Mouse (Mus musculus) forebrain, embryonic 10.5 days (tissue): Measurements from ENCODE around the gene Macf1. TPM values are rescaled to one million over a fixed set of nuclear protein-coding genes. Genes with fewer than 3 reads are reported as not detected.
A peak's percentile ranks its signal among the peaks of the same experiment; 100 is the strongest.
"Not testable (repeated sequence)": the region's sequence is repeated elsewhere in the genome, so short reads cannot be mapped to it uniquely, and the experiment has no call there.

Source experiments
- DNase-seq: peaks from one replicate; pipeline ENCODE4 v3.0.0-alpha.2; 2017; ENCODE audit warnings: low spot score; ENCODE audit errors: extremely low spot score
- H3K27ac ChIP-seq: fragments of 300-500 bp; sonication (generic); 2 replicates; pipeline ENCODE4 v1.5.1; 2016; ENCODE audit warnings: mild to moderate bottlenecking
- H3K27me3 ChIP-seq: fragments of 300-500 bp; sonication (generic); 2 replicates; pipeline ENCODE4 v1.6.1; 2016; ENCODE audit warnings: mild to moderate bottlenecking; ENCODE audit not compliant: poor library complexity, severe bottlenecking
- H3K36me3 ChIP-seq: fragments of 300-500 bp; sonication (generic); replicated peaks from 2 replicates; pipeline ENCODE4 v1.6.1; 2016; ENCODE audit warnings: mild to moderate bottlenecking, moderate library complexity
- H3K4me1 ChIP-seq: fragments of 300-500 bp; sonication (generic); 2 replicates; pipeline ENCODE4 v1.6.1; 2016
- H3K4me3 ChIP-seq: fragments of 300-500 bp; sonication (generic); 2 replicates; pipeline ENCODE4 v1.5.1; 2016; ENCODE audit warnings: mild to moderate bottlenecking, moderate library complexity
- H3K9me3 ChIP-seq: fragments of 300-500 bp; sonication (generic); 2 replicates; pipeline ENCODE4 v1.6.1; 2016; ENCODE audit warnings: mild to moderate bottlenecking, moderate library complexity
- WGBS: fragments of 180-500 bp; shearing (Covaris S2); methylation state at CpG from one replicate; pipeline ENCODE4 v1.1.7; 2016; 5-methylcytosine and 5-hydroxymethylcytosine counted together
- polyA plus RNA-seq: library from polyadenylated mRNA; unstranded; fragments of >200 nt; fragmentation: Nextera tagmentation; extraction: Ambion mirVana; gene quantifications from 2 replicates; pipeline ENCODE4 v1.2.1, GENCODE M21; 2016

Macf1 gene
- polyA plus RNA-seq, 1 experiment from 2014 or later: 50.2 TPM

DNA sequence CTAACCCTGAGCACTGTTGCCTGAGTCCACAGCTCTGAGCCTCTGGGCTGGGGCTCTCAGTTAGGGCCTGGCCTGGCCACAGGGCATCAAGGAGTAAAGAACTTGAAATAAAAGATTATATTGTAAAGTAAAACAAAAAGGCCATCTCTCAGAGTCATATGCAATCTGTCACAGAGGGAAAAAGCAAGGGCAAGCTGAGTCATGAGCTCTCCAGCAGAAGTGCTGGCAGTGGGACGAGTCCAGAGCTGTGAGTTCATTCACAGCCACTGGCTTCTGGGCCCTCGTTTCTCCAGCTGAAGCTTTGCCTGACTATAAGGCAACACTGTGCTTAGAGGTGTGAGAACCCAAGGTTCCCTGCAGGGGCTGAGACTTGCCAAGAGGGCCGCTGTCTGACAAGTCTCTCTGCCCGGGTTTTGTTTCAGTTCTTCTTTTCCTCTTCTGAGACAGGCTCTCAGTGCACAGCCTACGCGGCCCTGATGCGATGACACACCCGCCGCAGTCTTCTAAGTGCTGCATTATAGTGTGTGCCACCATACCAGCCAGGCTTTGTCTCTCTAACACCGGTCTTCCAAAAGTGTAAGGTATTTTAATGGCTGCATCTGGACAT, 330.8 kb downstream of the Macf1 start:
- H3K27me3 ChIP-seq: no peaks in the 10 kb centered on the region
- no peaks in the 10 kb centered on the region for H3K9me3 ChIP-seq
- 92% methylated on average over 10 of the region's 10 CpGs for WGBS
- H3K4me1 ChIP-seq: no peaks in the 10 kb centered on the region
- DNase-seq: no peak
- no peak overlapping the region for H3K4me3 ChIP-seq
- no peak overlapping the region for H3K27ac ChIP-seq
- peaks cover 99% of the 10 kb centered on the region for H3K36me3 ChIP-seq

DNA sequence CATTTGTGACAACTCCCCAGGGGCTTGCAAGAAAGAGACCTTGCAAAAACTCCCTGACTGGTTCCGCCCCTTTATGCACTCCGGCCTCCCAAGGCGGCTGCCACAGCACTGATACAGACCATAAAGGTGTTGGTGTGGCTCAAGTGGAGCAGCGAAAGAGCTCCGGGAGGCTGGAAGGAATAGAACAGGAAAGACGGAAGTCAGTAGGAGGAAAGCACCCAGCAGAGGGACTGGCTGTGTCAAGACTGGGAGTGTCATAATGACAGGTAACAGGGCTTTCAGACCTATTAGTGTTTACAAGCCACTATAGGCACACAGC, 340.7 kb downstream of the Macf1 start:
- WGBS: 14% methylated on average over 6 of the region's 6 CpGs
- Histone ChIP-seq H3K27me3 (peaks cover 63% of the 10 kb centered on the region), H3K4me1 (peaks cover 15% of the 10 kb centered on the region), H3K9me3 (no peaks in the 10 kb centered on the region), H3K36me3 (peaks cover 17% of the 10 kb centered on the region), H3K27ac (no peak overlapping the region), H3K4me3 (peak overlapping the region; percentile 65)
- no peak for DNase-seq

DNA sequence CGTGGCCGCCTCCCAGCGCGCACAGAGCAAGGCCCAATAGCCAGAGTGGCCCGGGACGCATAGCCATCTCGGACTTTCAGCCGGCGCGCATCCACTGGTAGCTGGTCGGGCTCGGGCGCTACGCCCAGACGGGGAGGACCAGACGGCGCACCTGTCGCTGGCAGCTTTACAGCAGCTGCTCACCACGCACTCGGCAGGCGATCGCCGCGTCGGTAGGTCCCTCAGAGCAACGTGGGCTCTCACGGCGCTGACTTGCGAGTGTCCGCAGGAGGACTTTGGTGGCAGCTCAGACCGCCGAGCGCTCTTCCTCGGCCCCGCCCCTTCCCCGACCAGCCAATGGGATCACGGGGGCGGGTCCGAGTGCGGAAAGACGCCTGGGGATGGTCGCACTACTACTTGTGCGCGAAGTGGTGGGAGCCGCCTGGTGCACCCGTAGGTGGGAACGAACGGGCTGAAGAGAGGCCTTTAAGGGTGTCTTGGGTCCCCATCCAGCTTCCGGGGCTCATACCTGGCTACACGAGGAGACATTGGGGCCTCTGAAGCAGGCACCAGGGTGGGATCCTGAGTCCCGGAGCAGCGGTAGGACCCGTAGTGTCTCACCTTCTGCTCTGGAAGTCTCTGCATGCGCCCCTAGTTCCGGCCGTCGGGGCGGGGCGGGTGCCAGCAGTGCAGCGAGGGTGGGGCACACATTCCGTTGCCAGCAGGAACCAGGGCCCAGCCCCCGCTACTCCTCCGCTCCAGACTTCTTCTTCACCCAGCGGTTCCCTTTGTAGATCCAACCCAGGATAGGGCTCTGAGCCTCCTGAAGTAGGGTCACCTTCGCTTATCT, 341.3 kb downstream of the Macf1 start, which contains the start of gene Bmp8a:
TSS of gene Bmp8a (minus strand) at position 611 of the 829 bp plus-strand sequence.
- H3K4me3 ChIP-seq: peak within 1 kb of the TSS; percentile 65
- H3K27ac ChIP-seq: no peak within 1 kb of the TSS
- peaks cover 63% of the 10 kb centered on the region for H3K27me3 ChIP-seq
- H3K36me3 ChIP-seq: peaks cover 11% of the 10 kb centered on the region
- H3K9me3 ChIP-seq: no peaks in the 10 kb centered on the region
- H3K4me1 ChIP-seq: peaks cover 15% of the 10 kb centered on the region
- peak; percentile 83 for DNase-seq
- WGBS: 1% methylated on average over 65 of the region's 65 CpGs

DNA sequence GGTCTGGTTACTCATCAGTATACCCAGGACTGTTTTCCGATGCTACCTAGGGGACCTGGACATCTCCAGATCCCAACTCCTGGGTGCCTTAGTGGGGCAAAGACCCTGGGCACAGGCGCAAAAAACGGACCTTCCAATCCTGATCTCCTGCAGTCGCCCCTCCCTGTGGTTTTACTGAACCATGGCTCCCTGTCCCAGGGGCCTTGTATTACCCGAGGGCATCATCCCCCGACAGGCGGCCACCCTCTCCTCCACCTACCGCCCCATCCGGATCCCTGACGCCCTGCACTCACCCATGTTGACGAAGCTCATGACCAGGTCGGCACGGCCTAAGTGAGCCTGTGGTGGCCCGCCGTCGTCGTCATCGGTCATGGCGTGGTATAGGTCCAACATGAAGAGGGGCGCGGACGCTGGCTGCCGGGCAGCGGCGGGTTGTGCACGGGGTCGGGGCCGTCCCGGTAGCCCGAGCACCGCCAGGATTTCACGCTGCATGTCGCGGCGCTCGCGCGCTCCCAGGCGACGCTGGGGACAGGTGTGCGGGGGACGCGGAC, 342.0 kb downstream of the Macf1 start:
- H3K27ac ChIP-seq: no peak overlapping the region
- WGBS: 3% methylated on average over 43 of the region's 43 CpGs
- H3K4me1 ChIP-seq: peaks cover 15% of the 10 kb centered on the region

DNA sequence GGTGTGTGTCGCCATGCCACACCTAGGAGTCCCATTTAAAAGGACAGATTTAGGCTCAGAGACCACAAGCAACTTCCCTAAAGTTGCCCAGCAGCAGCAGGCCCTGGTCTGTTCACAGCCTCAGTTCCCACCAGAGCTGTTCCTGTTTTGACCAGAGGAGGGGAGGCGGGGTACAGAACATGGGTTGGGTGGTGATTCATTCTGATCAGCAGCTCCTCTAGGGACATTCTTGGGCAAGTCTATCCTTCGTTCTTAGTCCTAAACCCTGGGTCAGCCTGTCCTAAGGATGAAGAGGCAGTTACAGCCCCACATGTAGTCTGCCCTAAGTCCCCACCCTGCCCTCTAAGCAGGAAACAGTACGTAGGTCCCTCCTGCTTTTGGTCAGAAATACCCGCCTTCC, 343.9 kb downstream of the Macf1 start:
- WGBS: 78% methylated on average over 5 of the region's 5 CpGs
- Histone ChIP-seq H3K4me1 (peaks cover 15% of the 10 kb centered on the region), H3K27ac (no peak overlapping the region), H3K4me3 (no peak overlapping the region), H3K36me3 (no peaks in the 10 kb centered on the region), H3K9me3 (no peaks in the 10 kb centered on the region), H3K27me3 (peaks cover 63% of the 10 kb centered on the region)
- DNase-seq: no peak

More for the DNA sequence above, 342.0 kb downstream of the Macf1 start:
- Histone ChIP-seq H3K9me3 (no peaks in the 10 kb centered on the region), H3K27me3 (peaks cover 63% of the 10 kb centered on the region), H3K36me3 (peaks cover 4% of the 10 kb centered on the region), H3K4me3 (peak overlapping the region; percentile 65)
- no peak for DNase-seq

DNA sequence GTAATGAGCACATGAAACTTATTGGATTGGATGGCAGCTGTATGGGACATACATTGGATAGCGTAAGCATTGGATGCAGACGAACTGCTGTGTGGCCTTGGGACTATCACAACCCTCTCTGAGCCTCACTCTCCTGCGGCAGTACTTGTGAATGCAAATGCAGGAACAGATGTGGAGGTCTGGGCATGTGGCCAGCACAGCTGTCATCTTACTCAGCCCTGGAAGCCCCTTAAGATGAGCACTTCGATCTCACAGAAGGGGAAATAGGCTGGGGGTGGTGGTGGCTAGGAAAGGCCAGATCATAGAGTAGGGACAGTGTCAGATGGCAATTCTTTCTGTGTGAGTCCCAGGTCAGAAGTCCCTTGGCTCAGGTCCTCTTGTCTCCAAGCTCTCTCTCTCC, 346.5 kb downstream of the Macf1 start:
- peaks cover 38% of the 10 kb centered on the region for H3K27me3 ChIP-seq
- WGBS: 89% methylated on average over 4 of the region's 4 CpGs
- H3K36me3 ChIP-seq: no peaks in the 10 kb centered on the region

DNA sequence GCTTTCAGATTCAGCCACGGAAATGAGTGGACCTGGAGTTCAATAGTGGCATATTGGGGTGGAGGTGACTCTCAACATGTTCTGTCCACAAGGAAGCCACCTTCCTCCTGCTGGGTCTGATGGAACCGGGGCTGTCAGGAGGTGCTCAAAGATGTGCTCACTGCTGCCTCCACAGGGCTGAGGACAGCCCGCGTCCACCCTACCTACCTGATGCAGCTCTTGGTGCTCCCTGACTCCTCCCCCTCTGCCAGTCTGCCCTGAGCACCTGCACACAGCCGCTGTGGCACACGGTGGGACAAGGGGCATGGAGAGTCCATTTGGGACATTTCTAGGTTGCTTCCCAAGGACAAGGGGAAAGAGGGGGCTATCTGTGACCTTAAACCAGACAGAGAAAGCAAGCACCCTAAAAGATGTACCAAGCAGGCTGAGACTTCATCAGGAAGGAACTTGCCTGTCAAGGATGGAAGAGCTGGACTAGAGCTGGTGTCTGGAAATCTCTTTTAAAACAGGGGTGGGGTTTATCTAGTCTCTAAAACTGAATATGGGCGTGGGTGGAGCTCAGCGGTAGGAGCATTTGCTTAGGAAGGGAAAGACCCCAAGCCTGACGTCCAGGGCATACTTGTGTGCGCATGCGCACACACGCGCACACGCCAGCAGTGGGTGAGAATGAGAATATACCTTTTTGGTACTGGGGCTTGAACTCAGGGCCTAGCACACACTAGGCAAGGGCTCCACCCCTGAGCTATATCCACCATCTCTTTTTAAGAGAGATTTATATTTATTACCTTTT, 348.2 kb downstream of the Macf1 start:
- H3K4me3 ChIP-seq: no peak overlapping the region
- WGBS: 64% methylated on average over 14 of the region's 14 CpGs
- no peaks in the 10 kb centered on the region for H3K4me1 ChIP-seq
- no peaks in the 10 kb centered on the region for H3K36me3 ChIP-seq
- no peaks in the 10 kb centered on the region; the same call in 1 of the 2 replicates for H3K9me3 ChIP-seq
- peaks cover 21% of the 10 kb centered on the region for H3K27me3 ChIP-seq
- H3K27ac ChIP-seq: no peak overlapping the region
- no peak for DNase-seq

More for the DNA sequence above, 346.5 kb downstream of the Macf1 start:
- Histone ChIP-seq H3K4me3 (no peak overlapping the region), H3K4me1 (peaks cover 8% of the 10 kb centered on the region), H3K27ac (no peak overlapping the region), H3K9me3 (no peaks in the 10 kb centered on the region; the same call in 1 of the 2 replicates)
- DNase-seq: no peak

DNA sequence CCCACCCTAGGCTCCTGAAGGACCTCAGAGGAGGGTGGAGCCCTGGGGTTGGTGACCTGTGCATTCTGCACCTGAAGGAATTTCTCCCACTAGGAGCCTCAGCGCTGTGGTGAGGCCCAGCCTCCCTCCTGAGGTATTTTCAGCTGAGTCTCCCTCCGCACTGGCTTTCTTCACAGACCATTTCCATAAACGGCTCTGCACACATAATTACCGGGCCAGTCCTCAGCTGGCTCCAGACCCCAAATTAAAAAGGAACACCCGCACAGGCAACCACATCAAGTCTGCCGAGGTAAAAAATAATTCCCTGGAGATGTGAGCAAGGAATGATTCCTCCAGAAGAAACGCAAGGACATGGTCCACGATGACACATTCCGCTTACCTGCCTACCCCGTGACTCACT, 348.9 kb downstream of the Macf1 start:
- H3K27ac ChIP-seq, DNase-seq, H3K4me1 ChIP-seq, H3K9me3 ChIP-seq, H3K4me3 ChIP-seq, H3K36me3 ChIP-seq: not testable (repeated sequence)
- WGBS: 84% methylated on average over 10 of the region's 10 CpGs
- H3K27me3 ChIP-seq: peaks cover 13% of the 10 kb centered on the region

DNA sequence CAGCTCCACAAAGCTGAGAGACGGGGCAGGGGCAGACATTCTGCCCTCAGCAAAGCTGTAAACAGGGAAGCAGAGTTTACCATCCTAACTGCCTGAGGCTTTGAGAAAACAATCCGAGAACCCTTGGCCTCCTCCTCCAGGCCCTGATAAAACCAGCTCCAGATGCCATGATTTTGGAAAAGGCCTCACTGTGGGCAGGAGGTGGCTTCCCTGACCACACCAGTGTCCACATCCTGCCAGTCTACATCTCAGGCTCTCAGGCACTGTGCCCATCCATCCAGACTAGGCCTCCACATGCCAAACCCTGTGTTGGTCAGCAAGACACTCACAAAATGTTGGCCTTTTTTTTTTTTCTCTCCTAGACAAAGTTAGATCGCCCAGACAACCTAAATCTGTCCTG, 350.0 kb downstream of the Macf1 start:
- H3K9me3 ChIP-seq: no peaks in the 10 kb centered on the region; the same call in 1 of the 2 replicates
- H3K36me3 ChIP-seq: no peaks in the 10 kb centered on the region
- no peak overlapping the region for H3K4me3 ChIP-seq
- no peaks in the 10 kb centered on the region for H3K4me1 ChIP-seq
- H3K27me3 ChIP-seq: 0 out of 2 replicates have a peak, but pooled peaks cover 5% of the 10 kb centered on the region
- no peak for DNase-seq
- no peak overlapping the region for H3K27ac ChIP-seq
- WGBS: 66% methylated on average over 3 of the region's 3 CpGs

DNA sequence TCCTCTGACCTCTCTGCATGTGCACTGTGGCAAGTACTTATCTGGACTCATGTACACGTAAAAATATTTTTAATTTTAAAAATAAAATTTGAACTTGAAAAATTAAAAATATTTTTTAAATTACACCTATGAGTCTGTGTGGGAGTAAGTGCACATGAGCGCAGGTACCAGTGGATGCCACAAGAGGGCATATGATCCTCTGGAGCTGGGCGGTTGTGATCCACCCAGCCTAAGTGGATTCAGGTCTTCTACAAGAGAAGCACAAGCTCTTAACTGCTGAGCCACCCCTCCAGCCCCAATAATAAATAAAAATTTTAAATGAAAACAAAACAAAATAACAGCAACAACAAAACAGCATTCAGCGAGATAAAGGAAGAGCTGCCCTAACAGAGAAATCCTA, 351.0 kb downstream of the Macf1 start:
- no peak for DNase-seq
- Histone ChIP-seq H3K27ac (no peak overlapping the region), H3K36me3 (no peaks in the 10 kb centered on the region), H3K4me1 (no peaks in the 10 kb centered on the region), H3K9me3 (no peaks in the 10 kb centered on the region; the same call in 1 of the 2 replicates), H3K4me3 (no peak overlapping the region), H3K27me3 (no peaks in the 10 kb centered on the region)
- 94% methylated on average over 4 of the region's 4 CpGs for WGBS

DNA sequence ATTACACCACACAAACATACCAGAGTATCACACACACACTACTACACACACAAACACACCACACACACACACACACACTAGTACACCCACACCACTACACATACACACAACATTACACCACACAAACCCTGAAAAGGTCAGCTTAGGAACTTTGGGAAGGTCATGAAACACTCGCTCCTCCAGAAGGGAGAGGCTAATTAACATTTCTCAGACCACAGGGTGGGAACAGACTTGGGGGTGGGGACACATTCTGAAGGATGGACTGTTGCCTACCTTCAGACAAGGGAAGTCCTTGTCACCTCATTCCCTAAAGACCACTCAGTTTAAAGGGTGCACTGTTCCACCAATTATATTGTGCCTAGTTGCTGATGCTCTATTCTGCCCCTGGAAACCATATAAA, 352.2 kb downstream of the Macf1 start:
- not testable (repeated sequence) for DNase-seq, H3K4me1 ChIP-seq, H3K27ac ChIP-seq, H3K36me3 ChIP-seq, H3K9me3 ChIP-seq, H3K27me3 ChIP-seq, H3K4me3 ChIP-seq
- WGBS: 76% methylated on average over 1 of the region's 1 CpGs

DNA sequence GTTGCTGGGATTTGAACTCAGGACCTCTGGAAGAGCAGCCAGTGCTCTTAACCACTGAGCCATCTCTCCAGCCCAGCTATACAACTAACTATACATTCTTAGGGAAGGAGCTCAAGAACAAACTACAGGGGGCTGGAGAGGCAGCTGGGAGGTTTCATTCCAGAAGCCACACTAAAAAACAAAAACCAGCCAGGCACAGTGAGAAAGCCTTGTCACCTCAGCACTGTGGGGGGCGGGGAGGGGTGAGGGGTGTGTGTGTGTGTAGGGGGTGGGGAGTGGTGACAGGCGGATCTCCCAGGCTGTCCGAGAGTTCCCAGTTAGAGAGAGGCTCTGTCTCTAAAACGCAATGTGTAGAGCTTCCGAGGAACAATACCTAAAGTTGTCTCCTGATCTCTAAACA, 352.8 kb downstream of the Macf1 start:
- no peak overlapping the region for H3K4me3 ChIP-seq
- H3K4me1 ChIP-seq: no peaks in the 10 kb centered on the region
- H3K36me3 ChIP-seq: no peaks in the 10 kb centered on the region
- H3K9me3 ChIP-seq: no peaks in the 10 kb centered on the region; the same call in 1 of the 2 replicates
- no peak overlapping the region for H3K27ac ChIP-seq
- 73% methylated on average over 5 of the region's 5 CpGs for WGBS
- no peak for DNase-seq
- H3K27me3 ChIP-seq: 0 out of 2 replicates have a peak, but pooled peaks cover 7% of the 10 kb centered on the region
